In the genomic region with DNA sequence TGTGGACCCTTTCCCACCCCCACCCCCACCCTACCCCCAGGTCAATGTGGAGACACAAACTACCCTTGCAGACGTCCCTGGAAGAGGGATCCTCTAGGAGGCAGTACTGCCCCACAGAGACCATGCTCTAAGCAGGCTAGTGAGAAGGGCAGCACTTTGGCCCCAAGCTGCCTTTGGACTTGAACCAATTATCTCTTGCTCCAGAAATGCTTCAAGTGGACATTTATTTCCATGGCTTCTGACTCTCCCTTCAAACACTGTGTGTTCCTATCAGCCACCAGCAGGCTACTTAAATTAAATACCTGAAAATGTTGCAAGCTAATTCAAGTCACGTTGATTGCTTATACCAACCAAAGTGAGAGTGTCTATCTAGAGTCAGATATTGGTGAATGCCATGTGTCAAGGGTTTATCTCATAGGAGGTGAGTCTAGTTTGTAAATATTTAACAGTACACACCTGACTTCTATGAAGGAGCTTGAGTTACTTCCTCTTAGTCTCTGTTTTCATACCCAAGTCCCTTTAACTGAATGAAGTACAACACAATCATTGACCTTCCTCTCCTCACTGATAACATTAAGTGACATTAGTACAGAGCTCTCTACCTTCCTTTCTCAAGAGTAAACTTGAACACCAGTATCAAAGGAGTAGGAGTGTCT, we compare ENCODE assay signal across 8 mouse cellular contexts.
DNase-seq lines count a peak whose midpoint lies in the region; ATAC-seq and TF ChIP-seq lines count a peak whose summit lies in the region.
"Had no signal": no experiment of that assay in that cellular context is flagged by ENCODE, and none has a peak within 500 bp of the region (broad histone marks: within the 10 kb centered on the region; RNA-seq: fewer than 3 reads in every experiment).

No protein-coding gene starts in this region.

- CTCF ChIA-PET in Patski (lab: Charles Lee): no interaction called here

- TF ChIP-seq EP300 in lung, postnatal 0 days (IDR thresholded peaks at IDR 0.05): no peak

- in situ Hi-C loops in Patski (cut with MboI; ENCODE audit: low pct_unique_long_range_greater_than_20kb): no loop called here

- H3K9ac ChIP-seq in kidney, embryonic 14.5 days (ENCODE audit: low read depth, low read length): no peak overlapping the region
- no peak overlapping the region for H3K9ac ChIP-seq in lung, postnatal 0 days (replicated peaks; ENCODE audit: low read depth)

- WGBS in kidney, embryonic 14.5 days: 63% methylated on average over 2 of the region's 2 CpGs
- WGBS in lung, postnatal 0 days: 30% methylated on average over 2 of the region's 2 CpGs

- no peak overlapping the region for H3K4me2 ChIP-seq in kidney, embryonic 14.5 days (replicated peaks; ENCODE audit: low read depth, low read length)
- no peak overlapping the region for H3K4me2 ChIP-seq in lung, postnatal 0 days (replicated peaks; ENCODE audit: low read depth, low read length)

- POLR2A ChIA-PET in Patski (lab: Charles Lee): no interaction called here

- no peak overlapping the region for H3K27ac ChIP-seq in kidney, embryonic 14.5 days (ENCODE audit: low read depth, low read length)
- no peak overlapping the region for H3K27ac ChIP-seq in lung, postnatal 0 days (ENCODE audit: low read length)

- H3K4me1 ChIP-seq in kidney, embryonic 14.5 days (ENCODE audit: control insufficient read depth, insufficient read depth, low read length): no peaks in the 10 kb centered on the region
- H3K4me1 ChIP-seq in lung, postnatal 0 days (ENCODE audit: insufficient read depth, low read depth, low read length): no peaks in the 10 kb centered on the region
- H3K4me1 ChIP-seq: megakaryocyte, embryonic 14.5 days had no signal

- peak; percentile 4 for DNase-seq in kidney, adult 11 months
- no peak for DNase-seq in Patski (ENCODE audit: low read depth, low spot score)
- peak; percentile 17 for DNase-seq in brain, adult 2 months (ENCODE audit: low read depth, low spot score)
- peak; percentile 64 for DNase-seq in lung, postnatal 0 days (ENCODE audit: low spot score)
- no peak for DNase-seq in thymus, adult 18-20 months
- no peak for DNase-seq in spleen, postnatal 10 days (ENCODE audit: low spot score in 2 of 2)

- H3K36me3 ChIP-seq in kidney, embryonic 14.5 days (ENCODE audit: control insufficient read depth, insufficient read depth, low read length): no peaks in the 10 kb centered on the region
- no peaks in the 10 kb centered on the region for H3K36me3 ChIP-seq in lung, postnatal 0 days (ENCODE audit: insufficient read depth, low read length)

- no peak overlapping the region for H3K4me3 ChIP-seq in kidney, embryonic 14.5 days (ENCODE audit: low read length)
- no peak overlapping the region for H3K4me3 ChIP-seq in lung, postnatal 0 days (ENCODE audit: low read depth, low read length)
- H3K4me3 ChIP-seq: megakaryocyte, embryonic 14.5 days had no signal

- no peak for ATAC-seq in kidney, embryonic 14.5 days (ENCODE audit: low FRiP score, low TSS enrichment)
- no peak for ATAC-seq in Patski
- ATAC-seq in lung, postnatal 0 days: peak; percentile 81

- TF ChIP-seq CTCF in Patski (IDR thresholded peaks at IDR 0.05): peak; percentile 38
- peak; percentile 66 for TF ChIP-seq CTCF in lung, postnatal 0 days (IDR thresholded peaks at IDR 0.05)

- H3K9me3 ChIP-seq in kidney, embryonic 14.5 days (ENCODE audit: control insufficient read depth, low read length): no peaks in the 10 kb centered on the region
- H3K9me3 ChIP-seq in lung, postnatal 0 days (ENCODE audit: low read length): no peaks in the 10 kb centered on the region

- no peaks in the 10 kb centered on the region for H3K27me3 ChIP-seq in kidney, embryonic 14.5 days (ENCODE audit: control insufficient read depth, insufficient read depth, low read length)
- H3K27me3 ChIP-seq in Patski: no peaks in the 10 kb centered on the region
- no peaks in the 10 kb centered on the region for H3K27me3 ChIP-seq in lung, postnatal 0 days (replicated peaks; ENCODE audit: insufficient read depth, low read length)
- H3K27me3 ChIP-seq: megakaryocyte, embryonic 14.5 days had no signal

Comparison
In these comparisons a context has a peak if more than half of its experiments do, and no peak if none do; other contexts are left out.
1. DNase-seq: peak in kidney, adult 11 months (single experiment), brain, adult 2 months (single experiment) and lung, postnatal 0 days (single experiment); none in Patski (single experiment), thymus, adult 18-20 months (0 of 2) and spleen, postnatal 10 days (0 of 2).